Mouse (Mus musculus): ENCODE data around the gene Bod1. TPM values are rescaled to one million over a fixed set of nuclear protein-coding genes. Genes with fewer than 3 reads are reported as not detected.

The Bod1 gene
- 86.6 and 87.5 TPM in 2 replicates for polyA plus RNA-seq (2015; fragmentation: Nextera tagmentation; extraction: Ambion mirVana)

DNA sequence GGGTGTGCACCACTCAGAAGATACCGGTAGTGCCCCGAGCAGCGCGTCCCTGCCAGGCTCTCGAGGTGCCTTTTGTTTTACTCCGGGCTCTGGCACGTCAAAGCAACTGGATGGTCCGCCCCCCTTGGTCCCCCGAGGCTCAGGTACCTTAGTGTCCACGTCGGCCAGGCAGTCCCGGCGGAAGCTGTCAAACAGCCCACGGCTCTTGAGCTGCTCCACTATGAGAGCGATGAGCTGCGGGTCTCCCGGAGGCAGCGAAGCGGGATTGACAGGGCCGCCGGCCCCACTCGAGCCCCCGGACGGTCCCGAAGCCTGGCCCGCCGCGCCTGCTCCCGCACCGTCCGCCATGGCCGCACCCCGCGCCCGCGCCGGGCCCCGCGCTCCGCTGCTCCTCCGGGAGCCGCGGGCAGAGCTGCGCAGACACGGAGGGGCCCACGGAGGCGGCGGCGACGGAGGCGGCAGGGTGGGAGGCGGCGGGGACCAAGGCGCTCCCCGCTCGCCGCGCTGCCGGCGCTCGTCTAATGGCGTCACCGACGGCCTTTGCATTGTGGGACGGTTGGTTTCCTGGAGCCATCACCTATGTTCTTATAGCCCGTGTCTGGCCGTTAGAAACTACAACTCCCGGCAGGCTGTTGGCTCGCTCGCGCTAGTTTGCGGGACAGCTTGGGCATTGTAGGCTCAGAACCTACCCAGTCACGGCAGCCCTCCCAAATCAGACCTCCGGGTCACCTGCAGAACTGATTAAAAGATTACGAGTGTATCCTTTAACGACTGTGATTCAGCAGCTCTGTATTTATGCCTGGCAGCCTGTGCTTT is at the start of gene Bod1:
Gene Bod1 (minus strand): TSS at position 532 of the 816 bp plus-strand sequence.
- Histone ChIP-seq H3K4me2 (peak within 1 kb of the TSS; percentile 62), H3K9me3 (no peaks in the 10 kb centered on the region), H3K9ac (peak within 1 kb of the TSS; percentile 95), H3K4me1 (peaks cover 19% of the 10 kb centered on the region), H3K27ac (peak within 1 kb of the TSS; percentile 33; the same call in 1 of the 2 replicates), H3K36me3 (peaks cover 23% of the 10 kb centered on the region), H3K27me3 (no peaks in the 10 kb centered on the region), H3K4me3 (peak within 1 kb of the TSS; percentile 94)
- peak; percentile 97 for ATAC-seq (ENCODE audit: borderline replicate concordance, extremely low read depth, low FRiP score, low TSS enrichment)
- WGBS, result under 1% methylated on average over 74 of the region's 76 CpGs

DNA sequence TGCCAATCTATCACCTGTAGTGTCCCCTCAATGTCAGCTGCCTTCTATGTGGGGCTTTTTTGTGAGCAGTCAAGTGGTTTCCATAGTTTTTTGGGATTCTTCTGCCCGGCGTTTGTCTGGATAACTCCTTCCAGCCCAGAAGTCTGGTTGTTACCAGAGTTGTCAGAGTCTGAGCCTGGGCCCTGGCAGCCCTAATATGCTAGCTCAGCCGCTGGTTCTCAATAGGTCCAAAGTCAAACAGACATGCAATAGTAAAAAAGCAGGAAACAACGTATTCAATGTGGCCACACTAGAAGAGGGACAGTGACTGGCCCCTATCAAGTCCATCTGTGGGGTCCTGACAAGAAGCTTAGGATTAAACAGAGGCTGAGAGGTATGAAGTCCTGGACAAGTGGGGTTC is 47.4 kb upstream of the Bod1 start:
- no peak overlapping the region for H3K4me3 ChIP-seq
- H3K9ac ChIP-seq, result no peak overlapping the region
- H3K4me1 ChIP-seq, result peaks cover 3% of the 10 kb centered on the region
- no peaks in the 10 kb centered on the region for H3K9me3 ChIP-seq
- H3K36me3 ChIP-seq, result no peaks in the 10 kb centered on the region
- no peak for ATAC-seq (ENCODE audit: borderline replicate concordance, extremely low read depth, low FRiP score, low TSS enrichment)
- H3K4me2 ChIP-seq, result no peak overlapping the region
- no peak overlapping the region for H3K27ac ChIP-seq
- H3K27me3 ChIP-seq, result no peaks in the 10 kb centered on the region
- WGBS, result 82% methylated on average over 4 of the region's 4 CpGs

DNA sequence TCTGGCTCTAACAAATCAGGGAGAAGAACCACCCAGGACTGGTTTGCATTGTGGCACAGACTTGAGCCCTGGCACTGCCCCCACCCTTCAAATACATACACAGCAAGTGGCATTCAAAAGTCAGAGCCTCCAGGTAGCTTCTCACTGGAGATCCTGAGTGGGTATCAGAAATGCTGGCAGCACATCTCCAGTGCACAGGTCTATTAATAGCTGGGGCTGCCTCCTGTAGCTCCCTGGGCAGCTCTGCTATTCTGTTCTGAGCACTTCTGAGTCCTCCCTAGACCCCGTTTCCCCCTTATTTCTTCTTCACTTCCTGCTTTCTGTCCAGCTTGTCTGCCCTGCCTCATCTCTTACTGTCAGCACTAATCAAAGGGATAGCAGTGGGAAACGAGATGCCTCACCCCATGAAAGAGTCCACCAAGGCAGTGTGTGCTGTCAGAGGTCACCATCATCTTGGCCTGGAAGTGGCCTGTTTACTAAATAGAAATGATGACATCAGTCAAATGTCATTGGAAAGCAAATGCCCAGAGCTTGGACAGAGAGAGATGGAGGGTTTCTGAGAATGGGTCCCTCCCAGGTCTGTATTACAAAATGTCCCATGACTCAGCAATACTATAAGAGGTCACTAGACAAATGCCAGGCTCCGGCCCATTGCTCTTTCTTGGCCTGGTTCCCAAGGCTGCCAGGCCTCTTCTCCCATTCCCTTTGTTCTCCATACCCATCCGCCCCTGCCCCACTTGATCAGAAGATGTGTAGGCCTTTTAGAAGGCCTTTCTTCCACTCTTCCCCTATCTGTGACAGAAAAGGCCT is 46.4 kb upstream of the Bod1 start:
- no peak for ATAC-seq (ENCODE audit: borderline replicate concordance, extremely low read depth, low FRiP score, low TSS enrichment)
- 39% methylated on average over 4 of the region's 4 CpGs for WGBS

DNA sequence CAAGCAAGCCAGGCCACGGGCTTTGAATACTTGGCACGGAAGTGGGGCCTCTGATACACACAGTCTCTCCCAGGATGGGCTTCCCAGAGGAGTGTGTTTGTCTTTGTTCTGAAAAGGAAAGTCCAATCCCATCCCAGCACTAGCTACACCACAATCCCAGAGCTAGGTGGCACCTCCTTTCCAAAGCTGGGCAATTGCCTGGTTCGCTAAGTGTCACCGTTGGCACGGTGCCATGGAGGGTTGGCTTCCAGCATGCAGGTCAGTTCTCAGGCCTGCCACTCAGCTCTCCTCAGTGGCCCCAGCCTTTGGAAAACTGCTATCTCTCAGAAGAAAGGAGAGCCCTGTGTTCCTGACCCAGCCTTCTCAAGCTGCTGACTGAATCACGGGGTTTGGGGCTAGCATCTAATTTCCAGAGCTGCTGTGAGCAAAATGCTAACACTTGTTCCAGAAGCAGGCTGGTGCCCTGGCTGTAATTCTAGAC is 42.0 kb upstream of the Bod1 start:
- ATAC-seq (ENCODE audit: borderline replicate concordance, extremely low read depth, low FRiP score, low TSS enrichment), result peak; percentile 58
- peak overlapping the region; percentile 72 for H3K27ac ChIP-seq
- H3K4me2 ChIP-seq, result no peak overlapping the region; the same call in 1 of the 2 replicates
- H3K9ac ChIP-seq, result no peak overlapping the region
- peaks cover 18% of the 10 kb centered on the region for H3K4me1 ChIP-seq
- no peak overlapping the region for H3K4me3 ChIP-seq
- H3K27me3 ChIP-seq, result no peaks in the 10 kb centered on the region
- H3K36me3 ChIP-seq, result no peaks in the 10 kb centered on the region
- WGBS, result 28% methylated on average over 6 of the region's 6 CpGs
- no peaks in the 10 kb centered on the region for H3K9me3 ChIP-seq

More for the DNA sequence above, 46.4 kb upstream of the Bod1 start:
- Histone ChIP-seq H3K4me3 (no peak overlapping the region), H3K4me1 (peaks cover 13% of the 10 kb centered on the region), H3K9me3 (no peaks in the 10 kb centered on the region), H3K27ac (no peak overlapping the region), H3K27me3 (no peaks in the 10 kb centered on the region), H3K36me3 (no peaks in the 10 kb centered on the region), H3K9ac (no peak overlapping the region), H3K4me2 (no peak overlapping the region)

- no peaks in the 10 kb centered on the region for H3K9me3 ChIP-seq
- no peak overlapping the region for H3K4me3 ChIP-seq
- 59% methylated on average over 8 of the region's 8 CpGs for WGBS
- no peak overlapping the region for H3K9ac ChIP-seq
- no peaks in the 10 kb centered on the region for H3K36me3 ChIP-seq
- no peak for ATAC-seq (ENCODE audit: borderline replicate concordance, extremely low read depth, low FRiP score, low TSS enrichment)
- no peaks in the 10 kb centered on the region for H3K27me3 ChIP-seq
- peak overlapping the region; percentile 72 for H3K27ac ChIP-seq
- peaks cover 18% of the 10 kb centered on the region for H3K4me1 ChIP-seq
- H3K4me2 ChIP-seq, result no peak overlapping the region; the same call in 1 of the 2 replicates
Observed at GRCm38 (mm10) chr11:31713116-31713515, 41.4 kb upstream of the Bod1 start.

- Histone ChIP-seq H3K27me3 (no peaks in the 10 kb centered on the region), H3K9ac (no peak overlapping the region), H3K27ac (no peak overlapping the region), H3K36me3 (no peaks in the 10 kb centered on the region), H3K4me3 (no peak overlapping the region), H3K9me3 (no peaks in the 10 kb centered on the region), H3K4me2 (no peak overlapping the region), H3K4me1 (peaks cover 2% of the 10 kb centered on the region)
- ATAC-seq (ENCODE audit: borderline replicate concordance, extremely low read depth, low FRiP score, low TSS enrichment), result no peak
Observed at GRCm38 (mm10) chr11:31707771-31708170, 36.1 kb upstream of the Bod1 start.

DNA sequence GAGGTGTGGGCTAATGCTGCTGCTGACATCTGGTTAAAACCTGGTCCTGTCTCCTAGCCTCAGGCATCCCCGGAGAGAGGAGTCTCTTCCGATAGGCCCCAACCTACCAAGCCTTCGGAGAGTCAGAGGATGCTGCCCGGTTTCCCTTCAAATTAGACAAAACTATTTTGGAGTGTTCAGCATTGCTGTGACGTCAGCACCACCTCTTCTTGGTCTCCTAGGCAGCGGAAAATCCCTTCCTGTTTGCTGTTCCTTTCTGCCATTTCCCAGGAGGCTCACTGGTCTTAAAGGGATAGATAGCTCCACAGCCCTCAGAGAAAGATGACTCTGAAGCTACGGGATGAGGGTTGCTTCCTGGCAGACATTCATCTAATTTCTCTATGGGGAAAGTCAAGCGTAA is 31.5 kb upstream of the Bod1 start:
- no peak overlapping the region for H3K27ac ChIP-seq
- no peak overlapping the region for H3K4me3 ChIP-seq
- peak; percentile 23; the same call in 1 of the 2 replicates for ATAC-seq (ENCODE audit: borderline replicate concordance, extremely low read depth, low FRiP score, low TSS enrichment)
- no peaks in the 10 kb centered on the region for H3K4me1 ChIP-seq
- 60% methylated on average over 8 of the region's 8 CpGs for WGBS
- no peak overlapping the region for H3K4me2 ChIP-seq
- no peaks in the 10 kb centered on the region for H3K36me3 ChIP-seq
- H3K27me3 ChIP-seq, result no peaks in the 10 kb centered on the region
- H3K9ac ChIP-seq, result no peak overlapping the region
- H3K9me3 ChIP-seq, result no peaks in the 10 kb centered on the region

DNA sequence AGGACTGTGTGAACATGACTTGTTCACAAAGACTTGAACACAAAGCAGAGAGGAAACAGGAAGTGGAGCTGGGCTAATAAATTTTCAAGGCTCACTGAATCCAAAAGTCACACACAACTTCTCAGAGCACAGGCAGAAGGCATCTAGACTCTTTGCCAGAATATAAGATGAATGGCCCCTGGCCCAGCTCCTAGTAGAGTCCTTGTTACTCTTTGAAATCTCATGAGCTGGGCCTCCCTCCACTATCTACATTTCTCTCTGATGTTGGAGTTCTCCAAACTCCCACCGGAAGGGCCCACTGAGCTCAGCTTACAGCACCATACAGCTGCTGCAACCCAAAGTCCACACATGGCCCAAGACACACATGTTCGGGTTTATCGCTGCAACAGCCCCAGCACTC is 30.2 kb upstream of the Bod1 start:
- Histone ChIP-seq H3K27ac (no peak overlapping the region), H3K9me3 (no peaks in the 10 kb centered on the region), H3K27me3 (no peaks in the 10 kb centered on the region), H3K4me2 (no peak overlapping the region), H3K4me3 (no peak overlapping the region), H3K9ac (no peak overlapping the region), H3K36me3 (no peaks in the 10 kb centered on the region), H3K4me1 (no peaks in the 10 kb centered on the region)
- no peak for ATAC-seq (ENCODE audit: borderline replicate concordance, extremely low read depth, low FRiP score, low TSS enrichment)
- WGBS, result 76% methylated on average over 3 of the region's 3 CpGs

DNA sequence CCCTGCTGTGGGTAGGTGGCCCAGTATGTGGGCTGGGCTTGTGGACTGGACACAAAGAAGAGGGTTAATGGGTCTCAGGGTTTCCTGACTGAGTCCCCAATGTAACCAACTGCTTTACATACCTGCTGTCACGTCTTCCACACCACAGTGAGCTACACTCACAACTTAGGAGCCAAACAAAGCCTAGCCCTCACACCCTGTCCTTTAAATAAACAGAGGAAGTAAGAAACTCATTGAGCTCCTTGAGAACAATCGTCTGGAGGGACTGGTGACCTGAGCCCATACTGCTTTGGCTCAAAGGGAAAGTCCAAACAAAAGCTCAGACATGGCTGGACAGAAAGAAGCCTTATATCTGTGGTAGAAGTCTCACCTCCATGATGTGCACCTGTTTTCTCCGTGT is 27.8 kb upstream of the Bod1 start:
- H3K27me3 ChIP-seq, result no peaks in the 10 kb centered on the region
- no peak overlapping the region for H3K4me3 ChIP-seq
- H3K9me3 ChIP-seq, result no peaks in the 10 kb centered on the region
- 29% methylated on average over 3 of the region's 3 CpGs for WGBS
- H3K9ac ChIP-seq, result no peak overlapping the region
- no peaks in the 10 kb centered on the region for H3K36me3 ChIP-seq
- no peaks in the 10 kb centered on the region for H3K4me1 ChIP-seq
- H3K27ac ChIP-seq, result no peak overlapping the region; the same call in 1 of the 2 replicates
- no peak overlapping the region for H3K4me2 ChIP-seq
- no peak for ATAC-seq (ENCODE audit: borderline replicate concordance, extremely low read depth, low FRiP score, low TSS enrichment)

GRCm38 (mm10) chr11:31694801-31695200 is 23.1 kb upstream of the Bod1 start:
- H3K27me3 ChIP-seq, result no peaks in the 10 kb centered on the region
- H3K27ac ChIP-seq, result no peak overlapping the region
- ATAC-seq (ENCODE audit: borderline replicate concordance, extremely low read depth, low FRiP score, low TSS enrichment), result no peak
- H3K4me1 ChIP-seq, result no peaks in the 10 kb centered on the region
- 77% methylated on average over 4 of the region's 4 CpGs for WGBS
- H3K4me2 ChIP-seq, result no peak overlapping the region
- no peaks in the 10 kb centered on the region for H3K36me3 ChIP-seq
- no peaks in the 10 kb centered on the region for H3K9me3 ChIP-seq
- no peak overlapping the region for H3K9ac ChIP-seq
- H3K4me3 ChIP-seq, result no peak overlapping the region

GRCm38 (mm10) chr11:31694109-31694508 is 22.4 kb upstream of the Bod1 start:
- ATAC-seq (ENCODE audit: borderline replicate concordance, extremely low read depth, low FRiP score, low TSS enrichment), result no peak
- WGBS, result 83% methylated on average over 1 of the region's 1 CpGs
- H3K4me2 ChIP-seq, result no peak overlapping the region
- no peak overlapping the region for H3K27ac ChIP-seq
- H3K4me1 ChIP-seq, result no peaks in the 10 kb centered on the region
- no peaks in the 10 kb centered on the region for H3K9me3 ChIP-seq
- no peaks in the 10 kb centered on the region for H3K27me3 ChIP-seq
- H3K9ac ChIP-seq, result no peak overlapping the region
- H3K36me3 ChIP-seq, result no peaks in the 10 kb centered on the region
- H3K4me3 ChIP-seq, result no peak overlapping the region

DNA sequence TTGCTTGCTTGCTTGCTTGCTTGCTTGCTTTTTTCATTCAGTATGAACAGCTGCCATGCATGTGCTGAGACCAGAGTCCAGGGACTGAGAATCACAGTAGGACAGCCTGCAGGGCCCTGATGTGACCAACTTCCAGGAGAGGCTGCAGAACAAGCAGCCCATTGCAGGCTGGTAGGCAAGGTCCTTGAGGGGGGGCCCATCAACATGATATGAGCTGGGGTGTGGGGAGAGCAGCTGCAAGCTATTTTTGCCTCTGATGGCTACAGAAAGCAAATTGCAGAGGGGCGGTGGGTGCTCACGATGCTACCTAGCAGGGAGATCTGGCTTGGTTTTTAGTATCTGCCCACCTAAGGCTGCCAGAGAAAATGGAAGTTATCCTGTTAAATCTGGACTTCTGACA is 21.6 kb upstream of the Bod1 start:
- Histone ChIP-seq H3K4me1 (no peaks in the 10 kb centered on the region), H3K4me3 (no peak overlapping the region), H3K27ac (no peak overlapping the region), H3K4me2 (no peak overlapping the region), H3K36me3 (no peaks in the 10 kb centered on the region), H3K9me3 (no peaks in the 10 kb centered on the region), H3K9ac (no peak overlapping the region), H3K27me3 (no peaks in the 10 kb centered on the region)
- 96% methylated on average over 2 of the region's 2 CpGs for WGBS
- ATAC-seq (ENCODE audit: borderline replicate concordance, extremely low read depth, low FRiP score, low TSS enrichment), result no peak
